Mouse (Mus musculus): Measurements from ENCODE around the gene Gm29776.
A peak's percentile ranks its signal among the peaks of the same experiment; 100 is the strongest.

Gene Gm29776

DNA sequence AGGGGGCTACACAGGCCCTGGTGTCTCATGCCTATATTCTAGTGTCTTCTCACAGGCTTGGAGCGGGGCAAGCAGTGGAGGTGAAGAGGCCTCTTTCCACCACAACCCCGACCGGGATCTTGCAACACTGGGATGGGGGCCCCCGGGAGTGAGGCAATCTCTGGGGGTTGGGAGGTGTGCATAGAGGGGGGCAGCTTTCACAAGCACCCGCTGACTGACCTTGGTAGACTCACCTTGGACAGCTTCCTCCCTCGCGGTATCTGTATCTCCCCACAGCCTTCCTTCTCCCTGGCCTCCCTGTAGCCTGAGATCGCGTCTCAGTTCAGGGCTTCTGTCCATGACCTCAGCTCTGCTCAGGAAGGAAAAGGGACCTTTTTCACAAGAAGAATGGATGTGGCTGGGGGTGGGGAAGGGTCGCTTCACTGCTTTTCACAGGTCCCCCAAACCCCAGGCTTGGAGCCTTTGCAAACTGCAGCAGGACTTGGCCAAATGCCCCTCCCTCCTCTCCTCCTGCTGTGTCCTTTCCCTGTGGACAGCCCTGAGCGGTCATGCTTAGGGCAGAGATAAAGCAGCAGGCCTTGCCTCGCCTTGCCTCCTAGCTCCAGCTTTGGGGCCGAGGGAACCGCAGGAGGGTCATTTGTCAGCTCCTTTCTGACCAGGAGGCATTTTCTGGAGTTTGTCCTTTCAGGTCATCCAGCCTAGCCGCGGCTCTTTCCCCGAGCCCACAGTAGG lies 8.1 kb upstream of the Gm29776 start:
- no peak for DNase-seq

- no peak for DNase-seq
Measured at GRCm38 (mm10) chr14:54705844-54706243, 7.2 kb upstream of the Gm29776 start.

DNA sequence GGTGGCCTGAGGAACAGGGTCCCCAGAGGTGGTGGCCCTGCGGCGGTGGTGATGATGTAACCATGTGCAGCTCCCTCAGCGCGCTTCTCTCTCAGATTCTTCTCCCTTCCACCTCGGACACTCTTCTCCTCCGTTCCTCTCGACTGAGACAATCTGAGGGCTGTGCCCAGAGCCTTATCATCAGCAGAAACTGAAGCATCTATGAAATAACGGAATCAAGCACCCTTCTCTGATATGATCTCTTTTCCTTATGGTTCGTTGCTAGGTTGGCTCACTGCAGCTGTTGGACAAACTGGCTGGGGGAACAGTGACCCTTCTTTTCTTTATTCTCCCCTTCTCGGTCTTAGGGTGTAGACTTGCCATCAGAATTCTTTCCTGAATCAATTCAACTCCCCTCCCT lies 4.6 kb upstream of the Gm29776 start:
- DNase-seq = no peak

DNA sequence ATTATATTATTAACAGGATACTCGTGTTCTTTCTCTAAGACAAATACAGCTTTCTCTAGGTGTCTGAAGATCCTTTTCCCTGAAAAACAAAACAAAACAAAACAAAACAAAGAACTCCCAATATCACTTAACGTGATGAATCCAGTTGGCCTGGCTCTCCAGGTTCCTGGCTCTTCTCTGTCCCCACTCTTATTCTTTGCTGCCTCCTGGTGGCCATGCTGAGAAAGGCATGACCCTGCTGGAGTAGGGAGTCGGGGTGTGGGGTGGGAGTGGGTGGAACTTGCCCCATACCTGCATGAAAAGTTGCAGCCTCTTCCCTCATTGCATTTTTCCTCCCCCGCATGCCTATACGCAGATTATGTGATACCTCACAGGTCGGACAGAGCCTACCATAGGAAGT lies 2.7 kb upstream of the Gm29776 start:
- peak; percentile 54 for DNase-seq

GRCm38 (mm10) chr14:54699586-54699985 lies 953 bp upstream of the Gm29776 start:
- DNase-seq = no peak

GRCm38 (mm10) chr14:54696752-54697151 lies 1.9 kb downstream of the Gm29776 start:
- no peak for DNase-seq

GRCm38 (mm10) chr14:54695042-54695441 lies 3.6 kb downstream of the Gm29776 start:
- no peak for DNase-seq

GRCm38 (mm10) chr14:54687251-54687650 lies 11.4 kb downstream of the Gm29776 start:
- no peak for DNase-seq

GRCm38 (mm10) chr14:54686522-54687143 lies 12.0 kb downstream of the Gm29776 start, which contains the start of gene Acin1:
Gene Acin1, minus strand, starts transcription at chr14:54686931.
- peak; percentile 100 for DNase-seq

DNA sequence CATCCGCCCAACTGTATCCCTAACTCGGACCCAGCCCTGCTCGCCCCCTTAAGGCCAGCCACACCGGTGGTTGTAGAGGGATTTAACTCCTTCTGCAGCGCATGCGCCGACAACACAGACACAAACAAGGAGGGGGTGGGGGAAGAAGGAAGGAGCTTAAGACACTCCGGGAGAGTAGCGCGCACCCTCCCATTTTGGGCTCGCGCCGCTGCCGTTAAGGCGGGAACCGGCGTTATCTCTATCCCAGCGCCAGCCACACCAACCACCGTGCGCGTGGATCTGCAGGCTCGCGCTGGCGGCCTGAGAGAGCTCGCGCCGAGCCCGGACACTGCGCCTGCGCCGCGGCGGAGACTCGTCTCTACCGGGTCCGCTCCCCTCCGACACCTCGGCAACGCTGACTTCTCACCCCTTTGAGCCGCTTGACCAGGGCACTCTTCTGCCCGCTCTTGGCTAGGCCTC lies 12.5 kb downstream of the Gm29776 start, which contains the start of gene 1700123O20Rik:
TSS of gene 1700123O20Rik (plus strand) at position 154 of the 459 bp plus-strand sequence.
- no peak for DNase-seq

DNA sequence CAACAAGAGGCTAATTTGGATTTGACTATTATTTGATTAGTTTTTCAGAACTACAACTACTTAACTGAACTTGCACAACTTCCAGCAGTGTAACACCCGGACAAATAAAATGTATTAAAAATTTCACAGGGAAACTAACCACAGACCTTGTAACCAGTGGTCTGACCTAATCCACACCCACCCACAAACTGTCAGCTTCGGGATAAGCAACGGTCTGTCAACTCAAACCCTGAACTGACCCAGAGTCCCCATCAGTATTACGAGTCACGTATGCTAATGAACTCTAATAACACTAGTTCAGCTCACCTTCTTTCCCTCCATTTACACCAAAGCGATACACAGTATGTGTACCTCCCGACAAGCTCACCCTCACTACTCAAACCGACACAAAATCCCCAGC lies 13.2 kb downstream of the Gm29776 start:
- peak; percentile 16 for DNase-seq

DNA sequence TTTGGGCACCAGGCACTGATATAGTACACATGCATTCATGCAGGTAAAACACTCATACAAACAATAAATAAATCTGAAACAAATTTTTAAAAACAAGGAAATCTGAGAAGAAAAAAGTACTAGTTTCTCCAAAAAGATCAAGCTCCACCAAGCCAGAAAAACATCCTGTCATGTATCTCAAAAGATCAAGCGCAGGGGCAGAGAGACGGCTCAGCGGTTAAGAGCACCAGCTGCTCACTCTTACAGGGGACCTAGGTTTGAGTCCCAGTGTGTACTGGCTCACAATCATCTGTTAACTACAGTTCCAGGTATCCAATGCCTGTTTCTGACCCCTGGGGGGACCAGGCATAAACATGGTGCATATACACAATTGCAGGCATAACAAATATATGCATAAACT lies 16.2 kb downstream of the Gm29776 start:
- no peak for DNase-seq

- no peak for DNase-seq
Measured at GRCm38 (mm10) chr14:54678657-54679304, 19.9 kb downstream of the Gm29776 start.

GRCm38 (mm10) chr14:54676290-54676689 lies 22.3 kb downstream of the Gm29776 start:
- DNase-seq = no peak

DNA sequence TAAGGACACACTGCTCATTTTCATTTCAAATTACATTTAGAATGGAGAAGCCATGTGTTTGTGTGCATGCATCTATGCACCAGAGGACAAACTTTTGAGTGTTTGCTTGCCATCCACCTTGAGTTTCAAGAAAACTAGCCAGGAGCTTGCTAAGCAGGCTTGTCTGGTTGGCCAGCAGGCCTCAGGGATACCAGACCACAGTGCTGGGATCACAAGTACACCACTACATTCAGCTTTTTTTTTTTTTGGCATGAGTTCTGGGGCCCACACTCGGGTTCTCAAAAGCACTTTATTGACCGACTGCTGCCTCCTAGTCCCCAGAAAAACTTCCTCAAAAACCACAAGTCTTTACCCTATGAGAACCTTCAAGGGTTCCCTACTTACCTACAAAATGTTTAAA lies 24.3 kb downstream of the Gm29776 start:
- DNase-seq = no peak

DNA sequence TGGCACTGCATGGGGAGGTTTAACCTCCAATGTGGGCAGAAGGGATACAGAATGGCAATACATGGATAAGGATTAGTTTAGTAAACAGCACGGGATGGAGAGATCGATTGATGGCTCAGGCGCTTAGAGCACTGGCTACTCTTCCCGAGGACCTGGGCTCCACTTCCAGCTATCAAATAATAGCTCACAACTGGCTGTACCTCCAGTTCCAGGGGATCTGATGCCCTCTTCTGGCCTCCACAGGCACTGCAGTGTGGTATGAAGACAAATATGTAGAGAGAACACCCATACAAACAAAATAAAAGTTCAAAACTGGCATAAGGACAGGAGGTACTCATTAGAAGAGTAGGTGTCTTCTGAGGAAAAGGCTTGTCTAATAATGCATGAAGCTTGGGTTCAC lies 29.3 kb downstream of the Gm29776 start:
- no peak for DNase-seq

DNA sequence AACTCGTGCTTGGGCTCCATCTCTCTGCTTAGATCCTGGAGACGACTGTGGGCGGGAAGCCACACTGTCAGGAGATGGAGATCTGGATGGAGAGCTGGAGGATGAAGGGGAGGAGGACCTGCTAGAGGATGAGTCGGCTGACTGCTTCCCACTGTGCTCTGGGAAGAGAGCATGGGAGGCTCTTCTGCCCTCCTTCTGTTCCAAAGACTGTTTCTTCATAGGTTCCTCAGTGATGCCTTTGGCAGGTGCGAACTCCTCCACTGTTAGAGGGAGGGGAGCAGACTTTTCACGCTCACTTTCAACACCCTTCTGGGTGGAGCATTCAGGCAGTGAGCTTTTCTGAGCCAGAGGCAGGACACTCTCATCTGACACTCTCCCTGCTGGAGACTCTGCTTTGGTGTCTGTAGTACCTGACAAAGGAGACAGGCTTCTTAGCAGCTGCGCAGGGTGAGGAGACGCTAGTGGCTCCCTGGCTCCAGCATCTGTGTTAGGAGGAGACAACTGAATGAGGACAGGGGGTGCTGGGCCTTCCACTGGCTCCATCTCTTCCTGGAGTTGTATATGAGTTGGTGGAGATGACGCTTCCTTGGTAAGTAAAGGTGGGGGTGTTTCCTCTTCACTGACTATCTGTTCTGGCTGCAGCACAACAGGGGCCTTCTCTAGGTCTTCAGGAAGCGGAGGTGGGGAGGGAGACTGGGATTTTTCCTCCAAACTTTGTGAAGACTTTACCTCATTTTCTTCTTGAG lies 34.0 kb downstream of the Gm29776 start:
- DNase-seq = peak; percentile 29

DNA sequence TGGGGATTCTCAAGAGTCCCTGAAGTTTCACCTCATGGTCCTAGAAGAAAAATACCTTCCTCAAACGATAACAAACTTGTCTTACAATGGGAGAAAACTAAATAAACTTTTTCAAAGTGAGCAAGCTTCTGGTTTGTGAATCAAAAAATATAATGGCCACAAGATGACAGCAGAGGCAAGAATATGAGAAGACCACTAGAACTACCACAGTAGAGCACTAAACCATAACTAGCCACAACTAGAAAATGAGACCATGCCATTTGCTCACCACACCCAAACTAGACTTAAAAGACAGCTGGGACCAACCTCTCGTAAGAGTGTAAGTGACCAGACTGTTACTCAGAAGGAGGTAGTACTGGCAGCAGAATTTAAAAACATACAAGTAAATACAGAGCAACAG lies 38.6 kb downstream of the Gm29776 start:
- no peak for DNase-seq

DNA sequence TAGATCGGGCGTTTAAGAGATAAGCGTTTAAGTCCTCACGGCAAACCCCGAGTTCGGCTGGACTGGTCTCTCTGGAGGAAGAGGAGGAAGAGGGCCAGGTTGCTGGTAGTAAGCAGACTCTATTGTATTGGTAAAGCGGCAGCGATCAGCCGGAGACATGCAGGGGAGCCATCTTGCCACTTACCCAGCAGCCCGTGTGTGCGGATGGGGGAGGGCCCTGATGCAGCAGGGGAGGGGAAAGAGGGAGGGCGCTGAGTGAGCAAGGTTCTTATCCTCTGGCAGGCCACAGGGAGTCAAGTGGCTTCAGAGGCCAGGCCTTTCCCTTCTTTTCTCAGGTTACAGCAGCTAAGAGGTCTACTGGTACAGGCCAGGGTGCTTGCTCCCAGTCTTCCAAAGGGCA lies 45.1 kb downstream of the Gm29776 start:
- peak; percentile 84 for DNase-seq

- no peak for DNase-seq
Measured at GRCm38 (mm10) chr14:54652787-54653186, 45.8 kb downstream of the Gm29776 start.

GRCm38 (mm10) chr14:54651556-54651955 lies 47.1 kb downstream of the Gm29776 start:
- no peak for DNase-seq

GRCm38 (mm10) chr14:54650621-54651454 lies 47.8 kb downstream of the Gm29776 start:
- peak; percentile 78 for DNase-seq
